Mouse (Mus musculus): ENCODE results near the gene Cenpo. TPM values are rescaled to one million over a fixed set of nuclear protein-coding genes. Genes with fewer than 3 reads are reported as not detected.

Cenpo gene
- total RNA-seq, 2 experiments from 2014 or later = 3.5 to 4.8 TPM

- DNase-seq (ENCODE audit: low spot score in 2 of 2) = no peak
These were observed 34.8 kb downstream of the Cenpo start for GRCm38 (mm10) chr12:4199271-4199670.

- no peak for DNase-seq (ENCODE audit: low spot score in 2 of 2)
These were observed 35.4 kb downstream of the Cenpo start for GRCm38 (mm10) chr12:4198702-4199101.

- peak; percentile 59 to 64 for DNase-seq (ENCODE audit: low spot score in 2 of 2)
These were observed 39.5 kb downstream of the Cenpo start for GRCm38 (mm10) chr12:4194643-4195042.

- DNase-seq (ENCODE audit: low spot score in 2 of 2) = no peak
These were observed 40.9 kb downstream of the Cenpo start for GRCm38 (mm10) chr12:4193025-4193740.

GRCm38 (mm10) chr12:4192514-4192913 lies 41.6 kb downstream of the Cenpo start:
- DNase-seq (ENCODE audit: low spot score in 2 of 2) = no peak

GRCm38 (mm10) chr12:4189060-4189447 lies 45.0 kb downstream of the Cenpo start:
- DNase-seq (ENCODE audit: low spot score in 2 of 2) = no peak

GRCm38 (mm10) chr12:4188171-4189059 lies 45.7 kb downstream of the Cenpo start:
- DNase-seq (ENCODE audit: low spot score in 2 of 2) = no peak

GRCm38 (mm10) chr12:4184648-4185047 lies 49.4 kb downstream of the Cenpo start:
- no peak for DNase-seq (ENCODE audit: low spot score in 2 of 2)

GRCm38 (mm10) chr12:4180507-4180906 lies 53.6 kb downstream of the Cenpo start:
- DNase-seq (ENCODE audit: low spot score in 2 of 2) = no peak

- DNase-seq (ENCODE audit: low spot score in 2 of 2) = no peak
These were observed 54.3 kb downstream of the Cenpo start for GRCm38 (mm10) chr12:4179671-4180233.

- DNase-seq (ENCODE audit: low spot score in 2 of 2) = no peak
These were observed 55.3 kb downstream of the Cenpo start for GRCm38 (mm10) chr12:4178839-4179238.

GRCm38 (mm10) chr12:4173108-4173790 lies 60.8 kb downstream of the Cenpo start:
- DNase-seq (ENCODE audit: low spot score in 2 of 2) = no peak

GRCm38 (mm10) chr12:4169622-4170021 lies 64.5 kb downstream of the Cenpo start:
- DNase-seq (ENCODE audit: low spot score in 2 of 2) = no peak

GRCm38 (mm10) chr12:4169058-4169457 lies 65.0 kb downstream of the Cenpo start:
- DNase-seq (ENCODE audit: low spot score in 2 of 2) = no peak

GRCm38 (mm10) chr12:4166970-4167369 lies 67.1 kb downstream of the Cenpo start:
- no peak for DNase-seq (ENCODE audit: low spot score in 2 of 2)

- DNase-seq (ENCODE audit: low spot score in 2 of 2) = no peak
These were observed 71.2 kb downstream of the Cenpo start for GRCm38 (mm10) chr12:4162886-4163285.

- no peak for DNase-seq (ENCODE audit: low spot score in 2 of 2)
These were observed 73.8 kb downstream of the Cenpo start for GRCm38 (mm10) chr12:4160322-4160721.

- DNase-seq (ENCODE audit: low spot score in 2 of 2) = no peak
These were observed 75.0 kb downstream of the Cenpo start for GRCm38 (mm10) chr12:4158868-4159632.

- DNase-seq (ENCODE audit: low spot score in 2 of 2) = no peak
These were observed 75.9 kb downstream of the Cenpo start for GRCm38 (mm10) chr12:4158179-4158578.

GRCm38 (mm10) chr12:4157466-4157865 lies 76.6 kb downstream of the Cenpo start:
- DNase-seq (ENCODE audit: low spot score in 2 of 2) = no peak

- no peak for DNase-seq (ENCODE audit: low spot score in 2 of 2)
These were observed 82.1 kb downstream of the Cenpo start for GRCm38 (mm10) chr12:4151969-4152368.
